Mouse (Mus musculus): ENCODE data around the gene Trip6. TPM values are rescaled to one million over a fixed set of nuclear protein-coding genes. Genes with fewer than 3 reads are reported as not detected.
"Not testable (repeated sequence)": the region's sequence is repeated elsewhere in the genome, so short reads cannot be mapped to it uniquely, and the experiment has no call there.

Trip6 gene
- polyA plus RNA-seq, 1 experiment from 2014 or later, result 9.2 TPM

GRCm38 (mm10) chr5:137287032-137287952 is 26.9 kb downstream of the Trip6 start, which contains the start of gene Ache:
Ache (plus strand) TSS chr5:137287519.
- Histone ChIP-seq H3K4me1 (ENCODE audit: insufficient read depth) (peaks cover 24% of the 10 kb centered on the region), H3K27ac (ENCODE audit: low read depth) (peak within 1 kb of the TSS; percentile 56), H3K27me3 (ENCODE audit: insufficient read depth, low read length) (peaks cover 31% of the 10 kb centered on the region), H3K4me2 (ENCODE audit: low read depth, low read length) (peak within 1 kb of the TSS; percentile 99), H3K9me3 (ENCODE audit: low read length) (no peaks in the 10 kb centered on the region), H3K4me3 (ENCODE audit: low read depth, low read length) (peak within 1 kb of the TSS; percentile 62), H3K36me3 (replicated peaks; ENCODE audit: insufficient read depth, low read length) (no peaks in the 10 kb centered on the region), H3K9ac (replicated peaks) (peak within 1 kb of the TSS; percentile 83)
- 4% methylated on average over 39 of the region's 40 CpGs for WGBS (ENCODE audit: insufficient replicate concordance)
- ATAC-seq, result no peak
- TF ChIP-seq CTCF (IDR thresholded peaks at IDR 0.05; ENCODE audit: low read depth), result no peak
- no peak for TF ChIP-seq EP300 (IDR thresholded peaks at IDR 0.05; ENCODE audit: low read depth)
- DNase-seq, result peak; percentile 40

DNA sequence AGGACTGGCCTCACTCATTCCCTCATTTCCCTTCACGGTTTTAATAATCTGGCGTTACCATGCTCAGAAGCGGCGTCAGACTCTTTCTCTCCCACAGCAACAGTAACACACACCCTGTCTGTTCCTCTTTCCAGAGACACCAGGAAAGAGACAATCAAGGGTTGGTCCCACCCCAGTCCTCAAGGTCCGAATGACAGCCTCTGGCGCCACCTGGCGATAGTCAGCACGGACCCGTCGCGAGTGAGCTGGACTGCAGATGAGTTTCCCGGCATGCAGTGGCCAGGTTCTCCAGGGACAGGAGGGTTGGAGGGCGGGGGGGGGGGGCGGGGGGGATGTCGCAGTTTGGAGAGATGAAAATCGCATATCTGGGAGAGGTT is 27.6 kb downstream of the Trip6 start:
- peaks cover 19% of the 10 kb centered on the region for H3K4me1 ChIP-seq (ENCODE audit: insufficient read depth)
- no peak overlapping the region for H3K27ac ChIP-seq (ENCODE audit: low read depth)
- H3K4me3 ChIP-seq (ENCODE audit: low read depth, low read length), result peak overlapping the region; percentile 62
- no peaks in the 10 kb centered on the region for H3K9me3 ChIP-seq (ENCODE audit: low read length)
- no peak overlapping the region for H3K9ac ChIP-seq (replicated peaks)
- no peak for ATAC-seq
- TF ChIP-seq EP300 (IDR thresholded peaks at IDR 0.05; ENCODE audit: low read depth) (no peak), CTCF (IDR thresholded peaks at IDR 0.05; ENCODE audit: low read depth) (peak; percentile 95)
- under 1% methylated on average over 14 of the region's 16 CpGs for WGBS (ENCODE audit: insufficient replicate concordance)
- no peaks in the 10 kb centered on the region for H3K36me3 ChIP-seq (replicated peaks; ENCODE audit: insufficient read depth, low read length)
- peaks cover 31% of the 10 kb centered on the region for H3K27me3 ChIP-seq (ENCODE audit: insufficient read depth, low read length)
- H3K4me2 ChIP-seq (ENCODE audit: low read depth, low read length), result peak overlapping the region; percentile 99
- peak; percentile 93 for DNase-seq

DNA sequence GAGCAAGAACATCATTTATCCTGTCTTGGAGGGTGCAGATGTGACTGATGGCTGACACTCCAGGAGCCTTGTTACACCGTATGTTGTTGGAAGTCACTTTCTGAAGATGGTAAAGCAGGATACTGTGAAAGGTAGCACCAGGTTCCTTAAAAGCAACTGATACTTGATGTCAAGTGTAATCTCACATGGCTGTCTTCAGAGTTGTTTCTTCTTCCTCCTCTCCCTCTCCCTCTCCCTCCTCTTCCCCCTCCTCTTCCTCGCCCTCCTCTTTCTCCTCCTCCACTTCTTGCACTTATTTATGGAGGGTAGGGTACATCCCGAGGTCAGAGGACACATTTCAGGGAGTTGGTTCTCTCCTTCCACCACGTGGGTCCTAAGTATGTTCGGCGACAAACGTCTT is 28.2 kb downstream of the Trip6 start:
- WGBS (ENCODE audit: insufficient replicate concordance), result 38% methylated on average over 7 of the region's 7 CpGs
- Histone ChIP-seq H3K27me3 (ENCODE audit: insufficient read depth, low read length) (peaks cover 31% of the 10 kb centered on the region), H3K27ac (ENCODE audit: low read depth) (no peak overlapping the region), H3K9me3 (ENCODE audit: low read length) (no peaks in the 10 kb centered on the region), H3K4me2 (ENCODE audit: low read depth, low read length) (no peak overlapping the region), H3K4me1 (ENCODE audit: insufficient read depth) (peaks cover 18% of the 10 kb centered on the region), H3K9ac (replicated peaks) (no peak overlapping the region), H3K4me3 (ENCODE audit: low read depth, low read length) (no peak overlapping the region), H3K36me3 (replicated peaks; ENCODE audit: insufficient read depth, low read length) (no peaks in the 10 kb centered on the region)
- DNase-seq, result no peak
- ATAC-seq, result no peak
- TF ChIP-seq EP300 (IDR thresholded peaks at IDR 0.05; ENCODE audit: low read depth) (no peak), CTCF (IDR thresholded peaks at IDR 0.05; ENCODE audit: low read depth) (no peak)

DNA sequence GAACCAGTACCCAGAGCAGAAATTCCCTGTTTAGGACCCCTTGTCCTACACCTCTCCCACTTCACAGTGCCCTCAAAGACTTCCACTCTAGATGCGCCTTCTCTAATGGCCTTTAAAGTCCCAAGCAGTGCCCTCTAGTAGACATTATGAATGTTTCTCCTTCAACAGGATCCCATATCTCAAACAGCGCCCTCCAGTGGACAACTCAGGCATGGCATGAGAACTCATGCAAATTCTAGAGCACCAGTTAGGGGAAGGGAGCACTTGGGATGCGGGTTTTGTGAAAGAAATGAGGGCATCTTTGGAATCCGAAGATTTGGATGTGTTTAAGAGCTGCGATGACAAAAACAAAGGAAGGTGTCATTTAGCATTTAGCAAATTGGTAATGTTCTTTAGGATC is 29.2 kb downstream of the Trip6 start:
- no peak overlapping the region for H3K9ac ChIP-seq (replicated peaks)

GRCm38 (mm10) chr5:137284411-137284810 is 29.8 kb downstream of the Trip6 start:
- not testable (repeated sequence) for H3K4me2 ChIP-seq (ENCODE audit: low read depth, low read length); H3K4me3 ChIP-seq (ENCODE audit: low read depth, low read length); ATAC-seq; H3K36me3 ChIP-seq (replicated peaks; ENCODE audit: insufficient read depth, low read length); H3K9me3 ChIP-seq (ENCODE audit: low read length); H3K9ac ChIP-seq (replicated peaks); H3K27ac ChIP-seq (ENCODE audit: low read depth); DNase-seq
- 77% methylated on average over 4 of the region's 6 CpGs for WGBS (ENCODE audit: insufficient replicate concordance)
- Histone ChIP-seq H3K27me3 (ENCODE audit: insufficient read depth, low read length) (peaks cover 23% of the 10 kb centered on the region), H3K4me1 (ENCODE audit: insufficient read depth) (peaks cover 15% of the 10 kb centered on the region)

More for the DNA sequence above, 29.2 kb downstream of the Trip6 start:
- Histone ChIP-seq H3K4me3 (ENCODE audit: low read depth, low read length) (no peak overlapping the region), H3K9me3 (ENCODE audit: low read length) (no peaks in the 10 kb centered on the region), H3K4me2 (ENCODE audit: low read depth, low read length) (no peak overlapping the region), H3K27ac (ENCODE audit: low read depth) (no peak overlapping the region), H3K27me3 (ENCODE audit: insufficient read depth, low read length) (peaks cover 30% of the 10 kb centered on the region), H3K4me1 (ENCODE audit: insufficient read depth) (peaks cover 16% of the 10 kb centered on the region), H3K36me3 (replicated peaks; ENCODE audit: insufficient read depth, low read length) (no peaks in the 10 kb centered on the region)
- ATAC-seq (no peak), DNase-seq (peak; percentile 81)
- WGBS (ENCODE audit: insufficient replicate concordance), result 54% methylated on average over 5 of the region's 5 CpGs
- peak; percentile 91 for TF ChIP-seq CTCF (IDR thresholded peaks at IDR 0.05; ENCODE audit: low read depth)
- TF ChIP-seq EP300 (IDR thresholded peaks at IDR 0.05; ENCODE audit: low read depth), result no peak

DNA sequence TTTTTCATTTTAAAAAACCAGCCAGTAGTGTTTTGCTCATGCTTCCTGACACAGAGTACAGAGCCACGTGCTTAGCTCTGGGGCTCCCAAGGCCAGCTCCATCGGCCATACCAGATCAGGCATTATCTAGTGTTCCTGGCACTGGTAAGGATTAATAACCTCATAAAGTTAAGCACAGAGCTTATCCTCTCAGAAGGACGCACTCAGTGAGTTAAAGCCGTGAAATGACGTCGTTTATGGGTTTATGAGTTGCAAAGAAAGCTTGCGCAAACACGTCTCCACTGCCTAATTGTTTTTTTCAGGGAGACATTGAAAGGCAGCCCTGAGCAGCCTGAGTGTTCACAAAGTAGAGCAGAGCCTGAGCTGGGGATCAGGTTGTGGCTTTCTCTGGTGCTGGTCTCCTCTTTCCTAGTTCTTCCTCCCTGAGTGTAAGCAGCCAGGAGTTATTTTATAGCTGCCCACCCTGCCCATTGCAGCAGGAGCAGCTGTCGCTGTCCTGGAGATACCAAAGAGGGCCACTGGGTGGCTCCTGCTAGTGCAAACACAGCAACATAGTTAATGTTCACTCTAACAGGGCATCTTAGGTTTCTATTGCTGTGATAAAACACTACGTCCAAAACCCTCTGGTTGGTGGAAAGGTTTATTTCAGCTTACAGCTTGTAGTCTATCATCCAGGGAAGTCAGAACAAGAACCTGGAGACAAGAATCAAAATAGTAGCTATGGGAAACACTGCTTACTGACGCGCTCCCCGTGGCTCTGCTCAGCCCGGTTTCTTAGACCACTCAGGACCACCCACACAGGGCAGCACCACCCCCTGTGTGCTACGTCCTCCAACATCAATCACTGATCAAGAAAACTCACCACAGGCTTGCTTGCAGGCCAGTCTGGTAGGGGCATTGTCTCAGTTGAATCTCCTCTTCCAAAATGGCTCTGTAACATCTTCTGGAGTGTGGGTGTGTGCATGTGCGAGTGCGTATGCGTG is 36.6 kb downstream of the Trip6 start:
- H3K4me3 ChIP-seq (ENCODE audit: low read depth, low read length), result no peak overlapping the region
- ATAC-seq (no peak), DNase-seq (no peak)
- H3K4me1 ChIP-seq (ENCODE audit: insufficient read depth), result no peaks in the 10 kb centered on the region
- 51% methylated on average over 18 of the region's 18 CpGs for WGBS (ENCODE audit: insufficient replicate concordance)
- no peaks in the 10 kb centered on the region for H3K27me3 ChIP-seq (ENCODE audit: insufficient read depth, low read length)
- no peaks in the 10 kb centered on the region for H3K36me3 ChIP-seq (replicated peaks; ENCODE audit: insufficient read depth, low read length)
- peaks cover 6% of the 10 kb centered on the region; the same call in 1 of the 2 replicates for H3K9me3 ChIP-seq (ENCODE audit: low read length)
- no peak overlapping the region for H3K9ac ChIP-seq (replicated peaks)
- no peak overlapping the region for H3K27ac ChIP-seq (ENCODE audit: low read depth)
- H3K4me2 ChIP-seq (ENCODE audit: low read depth, low read length), result no peak overlapping the region
- TF ChIP-seq CTCF (IDR thresholded peaks at IDR 0.05; ENCODE audit: low read depth) (peak; percentile 57), EP300 (IDR thresholded peaks at IDR 0.05; ENCODE audit: low read depth) (no peak)
